Mouse (Mus musculus) ZHBTc4 (cell line): ENCODE results near the gene Dcaf12l1.
A peak's percentile ranks its signal among the peaks of the same experiment; 100 is the strongest.

Source experiments
- DNase-seq: peaks from one replicate; pipeline ENCODE4 v3.0.0-alpha.2; 2011; ENCODE audit warnings: low read depth, low spot score

Dcaf12l1 gene

DNA sequence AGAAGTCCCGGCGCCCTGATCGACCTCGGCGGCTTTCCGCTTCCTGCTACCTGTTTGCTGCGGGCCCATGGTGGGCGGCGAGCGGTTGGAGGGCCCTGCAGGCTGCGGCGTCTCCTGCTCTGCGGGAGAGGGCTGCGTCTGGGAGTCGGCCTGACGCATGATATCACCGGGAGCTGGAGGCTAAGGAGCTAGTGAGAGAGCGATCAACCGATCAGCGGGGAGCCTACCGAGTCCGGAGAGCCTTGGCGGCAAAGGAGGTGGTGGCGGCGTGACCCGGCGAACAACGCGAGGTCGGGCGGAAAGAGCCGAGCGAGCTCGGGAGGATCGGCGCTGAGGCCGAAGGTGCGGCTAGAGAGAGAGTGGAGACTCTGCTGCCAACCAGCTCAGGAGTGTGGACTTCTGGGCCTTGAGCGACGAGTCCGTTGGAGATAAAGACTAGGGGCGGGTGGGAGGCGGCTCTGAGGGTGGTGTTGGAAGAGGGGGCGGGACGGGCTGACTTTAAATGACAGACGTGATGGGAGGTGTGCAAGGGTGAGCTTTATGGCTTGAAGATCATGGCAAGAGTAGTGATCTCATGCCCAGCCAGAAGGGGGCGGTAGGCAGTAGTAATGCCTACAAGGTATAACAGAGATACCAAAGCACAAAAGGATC lies at the start of gene Dcaf12l1:
TSS of gene Dcaf12l1 (minus strand) at position 437 of the 651 bp plus-strand sequence.
- peak; percentile 90 for DNase-seq

DNA sequence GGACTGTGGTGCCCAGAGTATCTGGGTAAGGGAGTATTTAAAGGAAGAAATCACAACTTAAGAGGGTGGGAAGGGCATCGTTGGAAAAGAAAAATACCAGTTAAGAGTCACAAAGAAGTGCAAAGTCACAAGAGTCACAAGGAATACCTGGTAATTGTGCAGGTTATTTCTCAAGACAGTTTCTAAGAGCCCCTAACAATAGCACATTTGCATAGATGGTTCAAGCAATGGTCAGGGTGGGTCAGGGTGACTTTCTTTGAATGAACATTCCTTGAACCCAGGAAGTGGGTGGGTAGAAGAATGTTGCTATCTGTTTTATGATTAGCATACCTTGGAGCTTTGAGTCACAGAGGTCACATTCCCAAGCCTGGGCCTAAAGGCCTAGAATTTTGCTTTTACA lies 19.4 kb upstream of the Dcaf12l1 start:
- DNase-seq, result peak; percentile 80

GRCm38 (mm10) chrX:44789036-44789760 lies 799 bp downstream of the Dcaf12l1 start:
- peak; percentile 22 for DNase-seq
